Mouse (Mus musculus): ENCODE data around the gene Mrpl23.

GRCm38 (mm10) chr7:142551691-142552090, 19.2 kb downstream of the Mrpl23 start:
- no peak for TF ChIP-seq POLR2A (IDR thresholded peaks at IDR 0.05; ENCODE audit: control insufficient read depth, low read depth, low read length)
- no peak for TF ChIP-seq CTCF (IDR thresholded peaks at IDR 0.05; ENCODE audit: control insufficient read depth, insufficient read depth, insufficient replicate concordance, low read depth, low read length)
